Mouse (Mus musculus) spleen, adult 2 months (tissue): ENCODE results near the gene Chmp4b. TPM values are rescaled to one million over a fixed set of nuclear protein-coding genes. Genes with fewer than 3 reads are reported as not detected.

Experiments
- DNase-seq, 2 experiments: peaks; one replicate each; pipeline versions ENCODE4 v3.0.0 to v3.0.0-alpha.2; 2012 to 2021; ENCODE audit warnings: low spot score in 2 of 2, low read depth in 1 of 2
- H3K27ac ChIP-seq: fragments of 200-500 bp; 2 replicates; pipeline ENCODE4 v1.5.1; 2012; ENCODE audit warnings: low read length, inconsistent platforms; ENCODE audit not compliant: insufficient read depth
- H3K27me3 ChIP-seq: fragments of 200-500 bp; 2 replicates; pipeline ENCODE4 v1.6.1; 2012; ENCODE audit warnings: mild to moderate bottlenecking, moderate library complexity, low read length, inconsistent platforms; ENCODE audit not compliant: control insufficient read depth, insufficient read depth
- H3K36me3 ChIP-seq: fragments of 200-500 bp; 2 replicates; pipeline ENCODE4 v1.6.1; 2012; ENCODE audit warnings: mild to moderate bottlenecking, low read length, inconsistent platforms; ENCODE audit not compliant: control insufficient read depth, insufficient read depth
- H3K4me1 ChIP-seq: fragments of 200-500 bp; 2 replicates; pipeline ENCODE4 v1.6.1; 2011; ENCODE audit warnings: inconsistent platforms; ENCODE audit not compliant: control insufficient read depth, insufficient read depth, insufficient read length
- H3K4me3 ChIP-seq: fragments of 200-500 bp; 2 replicates; pipeline ENCODE4 v1.5.1; 2011; ENCODE audit warnings: mild to moderate bottlenecking, inconsistent platforms; ENCODE audit not compliant: insufficient read depth, insufficient read length; ENCODE audit errors: extremely low read depth
- CTCF ChIP-seq: fragments of 200-500 bp; IDR thresholded peaks from 2 replicates; pipeline ENCODE4 v1.5.1; 2011; ENCODE audit warnings: mild to moderate bottlenecking, inconsistent platforms; ENCODE audit not compliant: insufficient read depth, insufficient read length, insufficient replicate concordance; ENCODE audit errors: extremely low read depth
- POLR2A ChIP-seq: fragments of 200-500 bp; IDR thresholded peaks from 2 replicates; pipeline ENCODE4 v1.6.1; 2011; ENCODE audit warnings: low read depth, low read length, inconsistent platforms
- WGBS: fragments of 180-500 bp; shearing (Covaris S2); methylation state at CpG from one replicate; pipeline ENCODE4 v1.1.7; 2018; 5-methylcytosine and 5-hydroxymethylcytosine counted together
- polyA plus RNA-seq: library from polyadenylated mRNA; depleted of rRNA; stranded (reverse); fragments of >200 nt; gene quantifications from 2 replicates; pipeline ENCODE4 v1.2.3, GENCODE M21; 2012

The Chmp4b gene
- polyA plus RNA-seq, 1 experiment = 52.8 TPM

DNA sequence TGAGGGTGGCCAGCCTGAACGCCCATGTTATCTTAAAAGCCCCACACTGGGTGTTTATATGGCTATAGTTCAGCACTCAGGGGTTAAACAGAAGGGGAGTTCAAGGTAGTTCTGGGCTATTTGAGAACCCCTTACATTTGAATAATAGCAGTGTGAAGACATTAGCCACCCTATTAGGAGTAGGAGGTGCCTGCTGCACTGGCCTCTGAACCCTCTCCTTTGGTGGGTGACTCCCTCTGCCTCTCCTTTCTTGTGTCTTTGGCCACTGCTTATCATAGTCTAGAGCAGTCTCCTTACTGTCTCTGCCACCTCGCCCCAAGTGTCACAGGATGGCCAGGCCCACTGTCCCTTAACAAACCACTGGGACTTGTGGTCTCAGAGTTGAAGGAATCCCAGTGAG is 28.8 kb downstream of the Chmp4b start:
- Histone ChIP-seq H3K4me1 (peaks cover 2% of the 10 kb centered on the region; the same call in 1 of the 2 replicates), H3K27me3 (no peaks in the 10 kb centered on the region), H3K27ac (no peak overlapping the region), H3K36me3 (peaks cover 3% of the 10 kb centered on the region; the same call in 1 of the 2 replicates), H3K4me3 (no peak overlapping the region)
- no peak for DNase-seq
- WGBS = 76% methylated on average over 2 of the region's 2 CpGs
- TF ChIP-seq POLR2A (no peak), CTCF (no peak)

DNA sequence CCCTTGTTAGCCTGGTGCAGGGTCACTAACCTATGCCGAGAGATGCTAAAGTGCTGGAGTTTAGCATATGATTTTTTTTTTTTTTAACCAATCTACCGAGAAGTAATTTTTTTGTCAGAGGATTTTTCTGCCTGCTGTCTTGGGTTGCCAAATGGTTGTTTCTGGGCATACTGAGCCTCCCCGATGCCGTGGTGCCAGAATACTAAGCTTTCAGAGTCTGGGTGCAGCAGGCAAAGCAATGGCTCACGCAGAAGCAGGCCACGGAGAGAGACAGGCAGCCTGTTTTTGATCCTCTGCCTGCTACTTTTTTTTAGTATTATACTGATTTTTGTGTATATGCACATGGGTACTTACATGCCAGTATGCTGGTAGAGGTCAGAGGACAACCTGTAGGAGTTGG is 29.4 kb downstream of the Chmp4b start:
- H3K27me3 ChIP-seq = no peaks in the 10 kb centered on the region
- no peak for DNase-seq
- whole genome bisulfite sequencing = 92% methylated on average over 6 of the region's 6 CpGs
- peaks cover 2% of the 10 kb centered on the region; the same call in 1 of the 2 replicates for H3K4me1 ChIP-seq
- peaks cover 1% of the 10 kb centered on the region; the same call in 1 of the 2 replicates for H3K36me3 ChIP-seq
- TF ChIP-seq CTCF (no peak), POLR2A (no peak)
- H3K27ac ChIP-seq = no peak overlapping the region
- H3K4me3 ChIP-seq = no peak overlapping the region

DNA sequence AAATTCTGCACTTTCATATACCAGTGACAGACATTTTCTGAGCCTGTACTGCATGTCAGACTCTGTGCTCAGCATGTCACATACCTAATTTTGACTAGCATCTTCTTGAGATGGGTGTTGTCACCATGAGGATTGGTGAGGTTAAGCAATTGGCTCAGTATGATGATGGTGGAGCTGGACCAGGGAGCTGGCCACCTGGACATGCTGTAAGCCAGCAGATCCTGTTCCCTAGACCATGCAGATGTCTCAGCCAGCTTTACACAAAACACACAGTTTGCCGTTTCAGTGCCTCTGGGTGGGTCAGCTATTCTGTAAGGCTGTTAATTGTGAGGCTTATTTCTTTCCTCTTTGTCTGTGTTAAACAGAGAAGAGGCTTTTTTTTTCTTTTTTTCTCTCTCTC is 31.2 kb downstream of the Chmp4b start:
- H3K4me3 ChIP-seq = no peak overlapping the region
- H3K27me3 ChIP-seq = no peaks in the 10 kb centered on the region
- H3K27ac ChIP-seq = no peak overlapping the region
- DNase-seq = no peak
- H3K36me3 ChIP-seq = peaks cover 1% of the 10 kb centered on the region; the same call in 1 of the 2 replicates
- WGBS = 73% methylated on average over 1 of the region's 1 CpGs
- no peaks in the 10 kb centered on the region for H3K4me1 ChIP-seq
- TF ChIP-seq POLR2A (no peak), CTCF (no peak)

DNA sequence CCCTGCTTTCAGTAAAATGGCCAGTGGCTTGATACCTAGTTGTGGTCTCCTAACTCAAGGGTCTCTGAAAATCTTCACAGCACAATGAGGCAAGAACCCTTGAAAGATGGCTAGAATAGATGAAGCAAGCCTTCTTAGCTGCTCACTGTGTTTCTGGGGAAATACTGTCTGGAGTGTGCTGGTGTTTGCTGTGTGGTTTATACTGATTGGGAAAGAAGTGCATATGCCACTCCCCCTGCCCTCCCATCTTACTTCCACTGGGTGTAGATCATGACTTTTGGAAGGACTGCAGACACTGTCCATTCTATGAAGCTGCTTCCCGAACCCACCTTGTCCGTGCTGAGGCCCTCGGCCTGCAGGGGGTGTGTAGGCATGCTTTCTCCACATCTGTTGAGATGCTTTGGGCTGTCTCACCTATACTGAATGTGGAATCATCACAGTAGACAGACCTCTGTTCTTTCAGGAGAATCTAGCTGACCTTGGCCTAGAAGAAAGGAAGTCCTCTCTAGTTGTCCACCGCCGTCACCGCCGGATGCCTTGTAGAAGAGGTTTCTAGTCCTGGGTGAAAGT is 33.5 kb downstream of the Chmp4b start:
- no peak overlapping the region for H3K27ac ChIP-seq

DNA sequence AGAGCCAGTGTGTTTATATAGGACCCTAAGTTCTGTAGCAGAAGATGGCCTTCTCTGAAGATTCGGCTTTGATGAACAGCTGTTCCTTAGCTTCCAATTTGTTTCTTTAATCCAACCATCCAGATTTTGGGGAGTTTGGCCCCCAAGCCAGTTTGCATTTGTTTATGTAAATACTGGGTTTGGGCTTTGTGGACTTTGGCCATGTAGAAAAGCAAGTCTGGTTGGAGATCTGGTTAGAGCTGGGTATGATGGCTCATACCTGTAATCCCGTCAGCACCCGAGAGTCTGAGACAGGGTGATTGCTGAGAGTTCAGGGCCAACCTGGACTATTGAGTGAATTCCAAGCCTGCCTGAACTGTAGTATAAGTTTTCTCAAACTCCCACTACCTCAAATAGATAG is 34.3 kb downstream of the Chmp4b start:
- 96% methylated on average over 3 of the region's 3 CpGs for WGBS
- no peak for DNase-seq
- no peak for TF ChIP-seq POLR2A
- no peak for TF ChIP-seq CTCF

More for the DNA sequence above, 33.5 kb downstream of the Chmp4b start:
- no peak for TF ChIP-seq POLR2A
- no peak for TF ChIP-seq CTCF
- no peak for DNase-seq
- Histone ChIP-seq H3K27me3 (no peaks in the 10 kb centered on the region), H3K36me3 (peaks cover 5% of the 10 kb centered on the region), H3K4me3 (no peak overlapping the region), H3K4me1 (no peaks in the 10 kb centered on the region)
- 96% methylated on average over 7 of the region's 7 CpGs for WGBS

DNA sequence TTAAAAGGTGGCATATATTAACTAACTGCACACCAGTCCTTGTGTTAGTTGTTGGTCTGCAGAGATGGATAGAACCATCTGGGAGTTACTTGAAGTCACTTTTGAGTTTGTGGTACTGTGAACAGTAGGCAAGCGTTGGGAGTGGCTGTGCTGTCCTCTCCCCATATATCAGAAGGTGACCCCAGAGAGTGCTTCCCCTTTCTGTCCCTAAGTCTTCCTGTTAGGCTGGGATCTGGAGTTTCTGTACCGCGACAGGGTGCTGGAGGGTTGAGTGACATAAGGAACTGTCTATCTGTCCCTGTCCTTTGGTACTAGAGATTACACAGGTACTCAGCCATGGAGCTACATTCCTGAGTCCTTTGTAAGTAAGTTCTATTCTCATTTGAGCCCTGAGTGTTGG is 35.3 kb downstream of the Chmp4b start:
- H3K4me1 ChIP-seq = no peaks in the 10 kb centered on the region
- H3K27ac ChIP-seq = no peak overlapping the region
- H3K27me3 ChIP-seq = no peaks in the 10 kb centered on the region
- no peak overlapping the region for H3K4me3 ChIP-seq
- no peak for TF ChIP-seq CTCF
- no peak for TF ChIP-seq POLR2A
- DNase-seq = no peak
- WGBS = 59% methylated on average over 3 of the region's 3 CpGs
- H3K36me3 ChIP-seq = peaks cover 11% of the 10 kb centered on the region

More for the DNA sequence above, 34.3 kb downstream of the Chmp4b start:
- H3K36me3 ChIP-seq = peaks cover 7% of the 10 kb centered on the region
- H3K27ac ChIP-seq = no peak overlapping the region
- no peak overlapping the region for H3K4me3 ChIP-seq
- no peaks in the 10 kb centered on the region for H3K4me1 ChIP-seq
- no peaks in the 10 kb centered on the region for H3K27me3 ChIP-seq

DNA sequence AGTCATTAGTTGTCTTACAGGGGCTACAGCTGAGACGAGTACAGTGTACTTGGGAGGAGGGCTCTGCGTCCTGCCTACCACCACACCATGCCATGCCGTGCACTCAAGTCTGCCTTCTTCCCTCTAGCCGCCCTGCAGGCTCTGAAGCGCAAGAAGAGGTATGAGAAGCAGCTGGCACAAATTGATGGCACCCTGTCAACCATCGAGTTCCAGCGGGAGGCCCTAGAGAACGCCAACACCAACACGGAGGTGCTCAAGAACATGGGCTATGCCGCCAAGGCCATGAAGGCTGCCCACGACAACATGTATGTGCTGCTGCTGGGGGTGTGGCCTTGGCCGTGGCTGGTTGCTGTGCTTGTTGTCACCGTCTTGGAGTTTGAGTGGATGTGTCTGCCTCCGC is 37.9 kb downstream of the Chmp4b start:
- no peak overlapping the region for H3K27ac ChIP-seq
- H3K27me3 ChIP-seq = no peaks in the 10 kb centered on the region
- no peak overlapping the region for H3K4me3 ChIP-seq
- peaks cover 35% of the 10 kb centered on the region for H3K36me3 ChIP-seq
- no peaks in the 10 kb centered on the region for H3K4me1 ChIP-seq
- no peak for DNase-seq
- TF ChIP-seq CTCF (no peak), POLR2A (no peak)
- WGBS = 92% methylated on average over 14 of the region's 14 CpGs
